Mouse (Mus musculus) kidney, postnatal 36 days (tissue): ENCODE measurements around the gene Crim1.

ENCODE experiments used
- DNase-seq, 2 experiments: peaks; one replicate each; pipeline ENCODE4 v3.0.0; 2021 to 2022; ENCODE audit warnings: mixed read lengths in 2 of 2

The Crim1 gene

DNA sequence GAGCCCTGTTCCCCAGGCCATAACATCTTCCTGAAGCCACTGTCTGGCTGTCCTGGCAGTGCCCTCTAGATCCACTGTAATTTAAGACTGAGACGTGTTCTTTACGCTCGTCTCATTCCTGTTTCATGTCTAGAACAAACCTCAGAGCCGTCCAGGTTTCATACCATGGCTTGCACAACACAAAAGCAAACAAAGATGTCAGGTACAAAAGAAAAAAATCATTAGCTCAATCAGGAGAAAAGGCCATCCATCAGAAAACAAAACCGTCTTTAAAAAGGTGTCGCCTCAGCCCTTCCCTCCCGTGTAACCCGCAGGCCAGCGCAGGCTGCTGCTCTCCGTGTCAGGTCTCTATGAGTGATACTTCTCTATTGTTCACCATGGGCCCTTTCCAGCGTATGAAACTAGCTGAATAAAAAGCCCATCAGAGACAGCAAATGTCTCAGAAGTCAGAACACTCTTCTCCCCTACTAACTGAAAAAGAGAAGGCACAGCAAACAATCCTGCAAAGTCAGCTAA is 179.7 kb downstream of the Crim1 start:
- DNase-seq: no peak

GRCm38 (mm10) chr17:78382321-78382720 is 182.3 kb downstream of the Crim1 start:
- no peak for DNase-seq

DNA sequence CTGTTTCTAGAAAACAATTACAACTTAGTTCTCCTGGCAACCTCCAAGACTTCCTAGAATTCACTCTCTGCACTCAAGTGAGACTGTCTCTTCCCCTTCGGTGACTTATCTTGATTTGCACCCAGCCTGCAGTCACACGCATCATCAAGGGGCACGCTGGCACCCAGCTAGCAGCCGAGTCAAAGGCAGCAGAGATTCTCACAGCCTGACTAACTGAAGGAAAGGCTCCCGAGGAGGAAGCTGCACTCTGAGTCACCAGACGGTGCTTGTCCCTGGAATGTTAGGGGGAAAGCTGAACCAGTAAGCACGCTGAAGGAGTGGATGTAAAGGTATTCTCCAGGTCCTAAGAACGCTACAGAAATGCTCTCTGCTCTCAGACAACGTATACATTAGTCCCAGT is 187.6 kb downstream of the Crim1 start:
- DNase-seq: no peak

GRCm38 (mm10) chr17:78388101-78388847 is 188.2 kb downstream of the Crim1 start:
- peak; percentile 41 to 56 for DNase-seq

GRCm38 (mm10) chr17:78389573-78389972 is 189.5 kb downstream of the Crim1 start:
- DNase-seq: no peak

DNA sequence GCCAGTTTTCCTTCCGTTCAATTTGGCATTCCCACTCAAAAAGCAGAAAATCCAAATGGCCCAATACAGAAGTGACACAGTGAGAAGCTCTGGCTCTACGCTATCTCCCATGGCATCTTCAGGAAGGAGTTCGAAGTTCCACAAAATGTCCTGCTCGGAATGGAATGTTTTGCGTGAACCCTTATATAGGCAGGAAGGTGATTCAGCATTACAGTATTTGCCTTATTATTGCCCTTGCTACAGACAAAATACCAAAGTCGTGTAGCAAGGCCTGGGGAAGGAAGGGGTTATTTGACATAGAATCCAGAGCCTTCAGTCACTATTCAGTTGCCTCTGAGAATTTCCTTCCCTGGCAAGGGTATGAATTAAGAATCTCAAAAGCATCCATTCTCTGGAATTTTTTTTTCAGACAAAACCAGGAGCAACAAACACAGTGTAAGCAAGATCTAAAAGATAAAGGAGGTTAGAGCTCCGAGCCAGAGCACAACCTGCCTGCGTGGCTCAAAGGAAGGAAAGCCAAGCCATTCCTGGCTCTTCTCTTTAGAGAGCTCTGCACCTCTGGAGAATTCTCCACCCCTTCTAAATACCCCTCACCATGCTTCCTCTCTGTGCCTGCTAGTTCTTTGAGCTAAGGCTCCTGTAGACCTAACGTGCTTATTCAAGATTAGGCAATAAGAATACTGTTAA is 192.5 kb downstream of the Crim1 start:
- DNase-seq: no peak

DNA sequence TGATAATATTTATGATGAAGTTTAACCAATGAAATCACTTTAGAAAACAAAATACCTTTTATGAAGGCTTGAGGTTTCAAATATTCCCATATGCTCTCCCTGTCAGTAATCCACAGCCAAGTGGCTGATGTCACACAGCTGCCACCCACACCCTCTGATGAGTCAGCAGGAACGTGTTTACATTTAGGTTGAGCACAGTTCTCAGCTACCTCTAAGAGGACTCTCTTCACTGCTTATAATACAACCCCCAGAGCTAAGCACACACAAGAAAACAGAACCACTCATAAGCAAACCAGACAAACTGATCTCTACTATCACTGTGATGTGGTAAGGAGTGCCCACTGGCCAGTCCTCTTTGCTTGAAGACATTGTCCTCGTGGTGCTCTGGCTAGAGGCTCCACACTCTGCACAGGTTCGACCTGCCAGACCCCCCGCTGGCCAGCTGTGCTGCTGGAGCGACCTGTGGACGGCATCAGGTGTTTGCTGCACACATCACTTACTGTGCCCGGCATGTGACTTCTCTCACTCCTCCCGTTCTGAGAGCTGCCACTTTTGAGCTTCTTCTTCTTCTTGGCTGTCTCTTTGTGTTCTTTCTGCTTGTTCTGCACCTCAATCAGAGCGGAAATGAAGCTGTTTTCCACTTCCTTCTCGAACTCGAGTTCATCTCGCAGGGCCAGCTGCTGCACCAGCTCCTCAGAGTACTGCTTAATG is 200.2 kb downstream of the Crim1 start:
- DNase-seq: peak; percentile 35 to 57

DNA sequence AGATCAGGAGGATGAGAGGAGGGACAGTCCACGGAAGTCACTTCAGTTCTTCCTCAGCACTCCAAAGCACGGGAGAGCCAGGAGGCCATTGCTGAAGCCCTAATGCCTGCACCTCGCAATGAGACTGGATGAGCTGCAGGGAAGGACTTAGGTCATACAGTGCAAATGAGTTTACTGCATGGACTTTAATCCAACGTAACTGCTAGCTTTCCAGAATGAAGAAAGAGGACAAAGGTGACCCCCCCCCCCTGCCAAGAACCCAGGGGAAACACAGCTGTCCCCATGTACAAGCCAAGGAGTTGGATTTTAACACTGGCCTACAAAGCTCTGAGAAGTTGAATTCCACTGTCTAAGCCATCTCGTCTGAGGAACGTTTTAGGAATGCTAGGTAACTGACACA is 201.3 kb downstream of the Crim1 start:
- peak; percentile 63 to 74 for DNase-seq

DNA sequence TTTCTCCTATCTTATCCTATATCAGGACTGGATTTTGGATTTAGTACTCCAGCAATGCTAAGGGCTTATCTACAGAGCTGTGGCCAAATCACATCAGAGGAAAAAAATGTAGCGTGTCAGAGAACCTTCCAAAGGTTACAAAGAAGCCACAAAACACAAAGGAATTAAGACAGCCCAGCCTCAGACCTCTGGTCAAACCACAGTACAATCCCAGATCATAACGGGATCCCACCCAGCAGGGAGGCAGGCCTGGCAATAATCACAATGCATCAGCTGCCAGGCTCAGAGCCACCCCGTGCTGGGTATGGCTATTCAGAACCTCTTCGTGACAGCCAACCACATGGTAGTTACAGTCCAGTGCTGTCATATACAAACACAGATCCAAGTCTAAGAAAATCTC is 201.7 kb downstream of the Crim1 start:
- DNase-seq: no peak

GRCm38 (mm10) chr17:78402174-78402573 is 202.1 kb downstream of the Crim1 start:
- DNase-seq: peak in 1 of 2 experiments; percentile 51

GRCm38 (mm10) chr17:78403229-78403628 is 203.2 kb downstream of the Crim1 start:
- DNase-seq: no peak

GRCm38 (mm10) chr17:78403804-78404203 is 203.8 kb downstream of the Crim1 start:
- no peak for DNase-seq

GRCm38 (mm10) chr17:78405336-78405735 is 205.3 kb downstream of the Crim1 start:
- peak in 1 of 2 experiments; percentile 29 for DNase-seq

GRCm38 (mm10) chr17:78406854-78407253 is 206.8 kb downstream of the Crim1 start:
- no peak for DNase-seq

DNA sequence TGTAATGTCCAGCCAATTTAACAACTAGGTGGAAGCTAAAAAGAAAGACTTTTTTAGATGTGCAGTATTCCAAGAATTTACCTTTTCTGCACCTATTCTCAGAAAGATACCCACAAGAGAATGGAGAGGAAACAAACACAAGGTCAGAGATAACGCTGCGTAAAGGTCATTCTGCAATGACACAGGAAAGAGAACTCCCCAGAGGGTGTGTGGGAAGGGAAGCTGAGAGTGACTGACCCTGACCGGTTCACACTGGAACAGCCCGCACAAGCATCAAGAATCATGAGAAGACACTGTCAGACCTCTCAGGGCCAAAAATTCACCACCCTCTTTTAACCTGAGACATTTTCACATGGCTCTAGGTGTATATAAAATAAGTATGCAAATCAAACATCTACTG is 207.5 kb downstream of the Crim1 start:
- DNase-seq: peak; percentile 65 to 73

DNA sequence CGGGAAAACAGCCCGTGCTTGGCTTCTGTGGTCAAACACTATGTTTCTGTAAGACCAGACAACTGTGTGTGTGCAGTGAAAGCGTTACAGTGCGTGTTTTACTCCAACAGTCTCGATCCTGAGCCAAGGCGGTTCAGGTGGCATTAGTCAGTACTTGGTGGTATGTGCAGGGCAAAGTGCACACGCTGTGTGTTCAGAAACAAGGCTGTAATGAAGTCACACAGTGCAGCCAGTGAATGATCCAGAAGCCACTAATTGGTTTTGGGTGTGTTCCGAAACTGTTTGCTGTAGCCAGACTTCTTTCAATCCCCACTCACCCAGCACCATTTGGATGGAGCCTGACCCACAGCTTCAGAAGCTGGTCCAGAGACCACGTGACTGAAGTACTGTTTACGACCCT is 208.3 kb downstream of the Crim1 start:
- DNase-seq: no peak

- DNase-seq: no peak
Observed at GRCm38 (mm10) chr17:78409900-78410299, 209.9 kb downstream of the Crim1 start.

GRCm38 (mm10) chr17:78415255-78415654 is 215.2 kb downstream of the Crim1 start:
- no peak for DNase-seq

DNA sequence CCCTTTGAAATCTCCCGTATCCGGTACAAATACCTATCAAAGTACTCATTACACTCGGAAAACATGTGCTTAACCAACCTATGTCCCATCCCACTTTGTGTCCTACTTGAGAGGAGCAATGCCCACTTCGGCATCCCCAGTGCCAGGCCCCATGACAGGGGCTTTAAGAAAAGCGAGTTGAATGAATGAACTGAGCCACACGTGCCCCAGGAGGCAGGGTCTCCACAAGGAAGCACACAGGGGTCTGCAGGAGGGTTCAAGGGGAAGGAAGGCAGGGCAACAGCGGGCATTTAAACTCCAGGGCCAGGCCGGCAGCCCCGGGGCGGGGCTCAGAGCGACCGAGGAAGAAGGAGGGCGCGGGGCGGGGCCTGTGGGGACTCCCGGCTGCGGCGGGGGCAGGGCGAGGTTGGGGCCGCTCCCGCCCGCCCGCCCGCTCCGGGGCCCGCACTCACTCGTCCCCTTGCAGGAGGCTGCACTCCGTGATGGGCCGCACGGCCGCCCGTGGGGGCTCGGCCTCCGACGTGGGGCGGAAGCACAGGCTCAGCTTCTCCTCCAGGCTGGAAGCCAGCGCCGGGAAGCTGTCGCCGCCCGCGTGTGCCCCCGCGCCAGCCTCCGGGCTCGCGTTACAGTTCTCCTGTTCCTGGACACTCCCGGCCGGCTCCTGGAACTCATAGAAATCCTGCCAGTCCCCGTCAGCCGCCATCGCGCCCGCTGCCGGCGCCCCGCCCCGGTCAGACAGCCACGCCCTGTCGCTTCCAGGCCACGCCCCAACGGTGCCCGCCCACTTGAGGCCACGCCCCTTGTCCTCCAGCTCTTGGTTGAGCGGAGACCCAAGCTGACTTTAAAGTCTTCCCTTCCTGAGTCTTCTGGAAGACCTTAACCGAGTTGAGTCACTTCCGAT is 217.6 kb downstream of the Crim1 start, which contains the start of gene Fez2:
Fez2 (minus strand) TSS at position 772 of the 901 bp plus-strand sequence.
- peak; percentile 94 to 98 for DNase-seq

GRCm38 (mm10) chr17:78419216-78419615 is 219.2 kb downstream of the Crim1 start:
- no peak for DNase-seq

DNA sequence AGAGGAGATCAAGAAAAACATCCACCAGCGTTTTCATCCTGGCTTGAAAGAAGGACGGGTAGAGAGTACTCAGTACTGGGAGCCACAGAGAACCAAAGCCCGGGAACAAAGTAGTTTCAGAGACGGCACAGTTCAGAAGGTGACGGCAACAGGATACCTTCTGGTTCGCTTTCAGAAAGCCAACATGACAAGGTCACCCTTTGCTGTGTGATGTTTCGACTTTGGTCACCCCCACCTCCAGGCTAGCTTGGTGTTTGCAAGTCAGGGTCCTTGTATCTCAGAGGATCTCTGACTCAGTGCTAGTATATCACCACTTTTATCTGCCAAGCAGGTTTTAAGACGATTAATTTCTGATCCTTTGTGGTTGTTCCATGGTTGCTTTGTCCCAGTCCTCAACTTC is 225.0 kb downstream of the Crim1 start:
- DNase-seq: no peak
